Mouse (Mus musculus) myocyte (in vitro differentiated cells): ENCODE results near the gene Krtap29-1.

ENCODE experiments used
- CEBPB ChIP-seq: IDR thresholded peaks from 2 replicates; pipeline ENCODE4 v1.6.1; 2011; ENCODE audit warnings: mild to moderate bottlenecking, moderate library complexity; ENCODE audit not compliant: poor library complexity, insufficient read depth, severe bottlenecking
- E2F4 ChIP-seq: IDR thresholded peaks from one replicate; pipeline ENCODE4 v1.6.1; 2011; ENCODE audit warnings: mild to moderate bottlenecking, control low read depth, moderate library complexity; ENCODE audit not compliant: insufficient read depth
- MAX ChIP-seq: IDR thresholded peaks from one replicate; pipeline ENCODE4 v1.6.1; 2011; ENCODE audit warnings: low read depth, mild to moderate bottlenecking, control low read depth
- MYOD1 ChIP-seq, 3 experiments: IDR thresholded peaks; one replicate each; pipeline ENCODE4 v1.6.1; 2011; ENCODE audit warnings: control low read depth in 2 of 3, low read depth in 2 of 3, mild to moderate bottlenecking in 2 of 3, moderate library complexity in 1 of 3; ENCODE audit not compliant: insufficient read length in 2 of 3, control insufficient read depth in 1 of 3
- POLR2A ChIP-seq: IDR thresholded peaks from one replicate; pipeline ENCODE4 v1.6.1; 2011; ENCODE audit warnings: low read depth, mild to moderate bottlenecking, control low read depth, moderate library complexity; ENCODE audit not compliant: insufficient read length
- POLR2AphosphoS2 ChIP-seq: IDR thresholded peaks from one replicate; pipeline ENCODE4 v1.6.1; 2011; ENCODE audit warnings: low read depth, control low read depth; ENCODE audit not compliant: insufficient read length
- REST ChIP-seq: IDR thresholded peaks from one replicate; pipeline ENCODE4 v1.6.1; 2011; ENCODE audit warnings: mild to moderate bottlenecking, control low read depth, moderate library complexity; ENCODE audit not compliant: insufficient read depth, insufficient read length
- SRF ChIP-seq: IDR thresholded peaks from one replicate; pipeline ENCODE4 v1.6.1; 2011; ENCODE audit warnings: low read depth; ENCODE audit not compliant: control insufficient read depth, insufficient read length
- TCF12 ChIP-seq: IDR thresholded peaks from one replicate; pipeline ENCODE4 v1.6.1; 2011; ENCODE audit warnings: mild to moderate bottlenecking, control low read depth; ENCODE audit not compliant: poor library complexity, insufficient read depth, severe bottlenecking
- TCF3 ChIP-seq: IDR thresholded peaks from one replicate; pipeline ENCODE4 v1.6.1; 2011; ENCODE audit warnings: low read depth, control low read depth; ENCODE audit not compliant: insufficient read length
- USF1 ChIP-seq: IDR thresholded peaks from one replicate; pipeline ENCODE4 v1.6.1; 2011; ENCODE audit warnings: low read depth, mild to moderate bottlenecking, control low read depth, moderate library complexity

- TF ChIP-seq MYOD1 (IDR thresholded peaks at IDR 0.05; ENCODE audit: control insufficient read depth in 1 of 3, insufficient read length in 2 of 3, low read depth in 2 of 3) (no peak), MAX (no peak), TCF3 (no peak), CEBPB (no peak), POLR2A (no peak), TCF12 (no peak), USF1 (no peak), POLR2AphosphoS2 (no peak), REST (no peak), E2F4 (no peak), SRF (no peak)
Observed at GRCm38 (mm10) chr11:100004846-100005245, 26.0 kb upstream of the Krtap29-1 start.
